Mouse (Mus musculus): Measurements from ENCODE around the gene Itga2b. TPM values are rescaled to one million over a fixed set of nuclear protein-coding genes. Genes with fewer than 3 reads are reported as not detected.

The Itga2b gene
- polyA plus RNA-seq, 1 experiment, result 3.4 TPM

DNA sequence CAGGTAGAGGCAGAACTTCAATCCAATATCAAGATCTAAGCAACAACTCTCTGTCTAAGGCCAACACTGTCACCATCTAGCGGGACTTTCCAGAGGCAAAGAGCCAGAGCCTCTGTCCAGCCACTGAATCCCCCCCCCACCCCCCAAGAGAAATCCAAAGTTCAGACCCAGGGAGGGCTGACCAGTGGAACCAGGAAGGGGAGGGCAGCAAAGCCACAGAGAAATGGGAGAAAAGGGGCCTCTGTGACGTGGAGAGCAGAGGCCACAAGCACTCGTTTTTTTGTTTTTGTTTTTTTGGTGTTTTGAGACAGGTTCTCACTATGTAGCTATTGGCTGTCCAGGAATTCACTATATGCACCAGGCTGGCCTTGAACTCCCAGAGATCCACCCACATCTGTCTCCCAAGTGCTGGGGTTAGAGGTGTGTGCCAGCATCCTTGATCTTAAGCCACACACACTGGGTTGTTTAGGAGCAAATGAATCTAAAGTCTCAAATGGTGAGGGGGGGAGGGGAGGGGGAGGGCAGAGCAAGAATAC lies 60.1 kb downstream of the Itga2b start:
- Histone ChIP-seq H3K36me3 (ENCODE audit: control insufficient read depth, insufficient read depth, low read length) (no peaks in the 10 kb centered on the region; the same call in 1 of the 2 replicates), H3K4me3 (ENCODE audit: control insufficient read depth, low read depth, low read length) (peak overlapping the region; percentile 99; the same call in 1 of the 2 replicates), H3K27me3 (ENCODE audit: control insufficient read depth, insufficient read depth, low read length) (no peaks in the 10 kb centered on the region), H3K27ac (ENCODE audit: control insufficient read depth, insufficient read depth, low read depth, low read length) (no peak overlapping the region), H3K4me1 (ENCODE audit: control insufficient read depth, insufficient read depth, low read length) (peaks cover 19% of the 10 kb centered on the region)
- TF ChIP-seq POLR2A (IDR thresholded peaks at IDR 0.05; ENCODE audit: control insufficient read depth, low read depth, low read length) (no peak), CTCF (IDR thresholded peaks at IDR 0.05; ENCODE audit: control insufficient read depth, insufficient read depth, insufficient replicate concordance, low read depth, low read length) (no peak)

DNA sequence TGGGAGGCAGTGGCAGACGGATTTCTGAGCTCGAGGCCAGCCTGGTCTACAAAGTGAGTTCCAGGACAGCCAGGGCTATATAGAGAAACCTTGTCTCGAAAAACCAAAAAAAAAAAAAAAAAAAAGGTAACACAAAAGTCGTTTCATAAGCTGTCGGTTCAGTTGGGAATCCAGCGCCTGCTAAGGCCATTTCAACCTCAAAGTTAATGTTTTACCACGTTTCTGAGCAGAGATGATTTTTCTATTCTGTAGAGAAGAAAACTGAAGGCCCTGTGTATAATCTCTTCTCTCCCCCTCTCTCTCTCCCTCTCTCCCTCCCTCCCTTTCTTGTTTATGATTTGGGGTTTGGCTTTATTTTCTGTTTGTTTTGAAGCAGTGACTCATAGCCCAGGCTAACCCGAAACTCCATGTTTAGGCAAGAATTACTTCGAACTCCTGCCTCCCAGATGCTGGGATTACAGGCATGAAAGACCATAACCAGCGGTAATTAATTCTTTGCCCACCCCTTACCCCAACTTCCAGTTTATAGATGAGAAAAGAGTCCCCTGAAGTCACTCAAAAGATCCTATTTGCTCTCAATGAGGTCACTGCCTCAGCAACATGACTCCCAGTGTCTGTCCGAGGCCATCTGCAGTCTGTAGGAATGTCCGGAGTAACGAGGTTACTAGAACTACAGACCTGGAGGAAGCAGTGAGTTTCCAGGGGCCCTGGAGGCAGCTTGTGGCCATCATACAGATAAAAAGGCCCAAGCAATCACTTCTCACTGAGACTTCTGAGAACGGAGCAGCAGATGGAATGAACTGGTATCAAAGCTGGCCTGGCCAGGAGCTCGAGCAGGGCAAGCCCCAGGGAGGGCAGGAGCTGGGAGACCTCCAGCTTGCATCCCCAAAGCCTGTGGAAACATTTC lies 60.8 kb downstream of the Itga2b start:
- TF ChIP-seq CTCF (IDR thresholded peaks at IDR 0.05; ENCODE audit: control insufficient read depth, insufficient read depth, insufficient replicate concordance, low read depth, low read length) (no peak), POLR2A (IDR thresholded peaks at IDR 0.05; ENCODE audit: control insufficient read depth, low read depth, low read length) (no peak)
- Histone ChIP-seq H3K27ac (ENCODE audit: control insufficient read depth, insufficient read depth, low read depth, low read length) (peak overlapping the region; percentile 97), H3K27me3 (ENCODE audit: control insufficient read depth, insufficient read depth, low read length) (no peaks in the 10 kb centered on the region), H3K4me3 (ENCODE audit: control insufficient read depth, low read depth, low read length) (peak overlapping the region; percentile 99), H3K36me3 (ENCODE audit: control insufficient read depth, insufficient read depth, low read length) (no peaks in the 10 kb centered on the region; the same call in 1 of the 2 replicates), H3K4me1 (ENCODE audit: control insufficient read depth, insufficient read depth, low read length) (peaks cover 19% of the 10 kb centered on the region)

DNA sequence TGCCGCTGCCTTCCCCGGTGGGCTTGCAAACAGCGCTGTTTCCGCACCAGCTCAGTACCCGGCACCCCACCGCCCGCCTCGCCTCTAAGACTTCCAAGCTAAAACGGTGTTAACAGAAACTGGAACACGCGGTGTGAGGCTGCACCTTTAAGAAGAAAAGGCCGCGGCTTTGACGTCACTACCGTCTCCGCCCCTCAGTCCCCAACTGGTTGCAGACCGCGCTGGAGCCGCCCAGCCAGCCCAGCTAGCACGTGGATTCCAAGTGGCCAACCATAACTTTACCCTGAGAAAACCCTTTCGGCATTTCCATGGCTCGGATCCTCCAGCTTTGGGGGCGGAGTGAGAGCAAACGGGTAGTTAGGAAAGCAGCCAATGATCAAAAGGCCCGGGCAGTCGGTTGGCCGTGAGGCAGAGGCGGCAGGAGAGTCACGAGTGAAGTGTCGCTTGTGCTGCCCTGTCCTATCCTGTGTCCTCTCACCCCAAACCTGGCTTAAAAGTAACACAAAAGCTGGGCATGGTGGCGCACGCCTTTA lies 61.5 kb downstream of the Itga2b start:
- Histone ChIP-seq H3K36me3 (ENCODE audit: control insufficient read depth, insufficient read depth, low read length) (no peaks in the 10 kb centered on the region; the same call in 1 of the 2 replicates), H3K4me1 (ENCODE audit: control insufficient read depth, insufficient read depth, low read length) (peaks cover 19% of the 10 kb centered on the region), H3K4me3 (ENCODE audit: control insufficient read depth, low read depth, low read length) (peak overlapping the region; percentile 99), H3K27me3 (ENCODE audit: control insufficient read depth, insufficient read depth, low read length) (no peaks in the 10 kb centered on the region), H3K27ac (ENCODE audit: control insufficient read depth, insufficient read depth, low read depth, low read length) (peak overlapping the region; percentile 97)
- TF ChIP-seq POLR2A (IDR thresholded peaks at IDR 0.05; ENCODE audit: control insufficient read depth, low read depth, low read length), result peak; percentile 95
- TF ChIP-seq CTCF (IDR thresholded peaks at IDR 0.05; ENCODE audit: control insufficient read depth, insufficient read depth, insufficient replicate concordance, low read depth, low read length), result no peak

GRCm38 (mm10) chr11:102407834-102408215 lies 62.1 kb downstream of the Itga2b start, which contains the start of gene Slc25a39:
Gene Slc25a39 (minus strand): TSS chr11:102407946.
- Histone ChIP-seq H3K36me3 (ENCODE audit: control insufficient read depth, insufficient read depth, low read length) (no peaks in the 10 kb centered on the region; the same call in 1 of the 2 replicates), H3K4me1 (ENCODE audit: control insufficient read depth, insufficient read depth, low read length) (peaks cover 19% of the 10 kb centered on the region), H3K27me3 (ENCODE audit: control insufficient read depth, insufficient read depth, low read length) (no peaks in the 10 kb centered on the region), H3K27ac (ENCODE audit: control insufficient read depth, insufficient read depth, low read depth, low read length) (peak within 1 kb of the TSS; percentile 97), H3K4me3 (ENCODE audit: control insufficient read depth, low read depth, low read length) (peak within 1 kb of the TSS; percentile 99)
- no peak for TF ChIP-seq CTCF (IDR thresholded peaks at IDR 0.05; ENCODE audit: control insufficient read depth, insufficient read depth, insufficient replicate concordance, low read depth, low read length)
- no peak for TF ChIP-seq POLR2A (IDR thresholded peaks at IDR 0.05; ENCODE audit: control insufficient read depth, low read depth, low read length)

GRCm38 (mm10) chr11:102406900-102407833 lies 62.8 kb downstream of the Itga2b start:
- Histone ChIP-seq H3K4me1 (ENCODE audit: control insufficient read depth, insufficient read depth, low read length) (peaks cover 19% of the 10 kb centered on the region), H3K27ac (ENCODE audit: control insufficient read depth, insufficient read depth, low read depth, low read length) (peak overlapping the region; percentile 97), H3K4me3 (ENCODE audit: control insufficient read depth, low read depth, low read length) (peak overlapping the region; percentile 99), H3K36me3 (ENCODE audit: control insufficient read depth, insufficient read depth, low read length) (no peaks in the 10 kb centered on the region; the same call in 1 of the 2 replicates), H3K27me3 (ENCODE audit: control insufficient read depth, insufficient read depth, low read length) (no peaks in the 10 kb centered on the region)
- TF ChIP-seq POLR2A (IDR thresholded peaks at IDR 0.05; ENCODE audit: control insufficient read depth, low read depth, low read length) (peak; percentile 69), CTCF (IDR thresholded peaks at IDR 0.05; ENCODE audit: control insufficient read depth, insufficient read depth, insufficient replicate concordance, low read depth, low read length) (no peak)

GRCm38 (mm10) chr11:102406401-102406800 lies 63.5 kb downstream of the Itga2b start:
- Histone ChIP-seq H3K27me3 (ENCODE audit: control insufficient read depth, insufficient read depth, low read length) (no peaks in the 10 kb centered on the region), H3K4me3 (ENCODE audit: control insufficient read depth, low read depth, low read length) (peak overlapping the region; percentile 99), H3K36me3 (ENCODE audit: control insufficient read depth, insufficient read depth, low read length) (no peaks in the 10 kb centered on the region; the same call in 1 of the 2 replicates), H3K27ac (ENCODE audit: control insufficient read depth, insufficient read depth, low read depth, low read length) (peak overlapping the region; percentile 93), H3K4me1 (ENCODE audit: control insufficient read depth, insufficient read depth, low read length) (peaks cover 17% of the 10 kb centered on the region)
- TF ChIP-seq POLR2A (IDR thresholded peaks at IDR 0.05; ENCODE audit: control insufficient read depth, low read depth, low read length) (no peak), CTCF (IDR thresholded peaks at IDR 0.05; ENCODE audit: control insufficient read depth, insufficient read depth, insufficient replicate concordance, low read depth, low read length) (no peak)
